Mouse (Mus musculus) gonadal fat pad, adult 2 months (tissue): ENCODE results near the gene St6galnac5. TPM values are rescaled to one million over a fixed set of nuclear protein-coding genes. Genes with fewer than 3 reads are reported as not detected.

Experiments used
- DNase-seq: peaks from one replicate; pipeline ENCODE4 v3.0.0-alpha.2; 2012; ENCODE audit warnings: low read depth
- polyA plus RNA-seq: library from polyadenylated mRNA; depleted of rRNA; stranded (reverse); fragments of >200 nt; gene quantifications from 2 replicates; pipeline ENCODE4 v1.2.3, GENCODE M21; 2012; rRNA removed

The St6galnac5 gene
- polyA plus RNA-seq, result 1.0 and 2.5 TPM in 2 replicates

DNA sequence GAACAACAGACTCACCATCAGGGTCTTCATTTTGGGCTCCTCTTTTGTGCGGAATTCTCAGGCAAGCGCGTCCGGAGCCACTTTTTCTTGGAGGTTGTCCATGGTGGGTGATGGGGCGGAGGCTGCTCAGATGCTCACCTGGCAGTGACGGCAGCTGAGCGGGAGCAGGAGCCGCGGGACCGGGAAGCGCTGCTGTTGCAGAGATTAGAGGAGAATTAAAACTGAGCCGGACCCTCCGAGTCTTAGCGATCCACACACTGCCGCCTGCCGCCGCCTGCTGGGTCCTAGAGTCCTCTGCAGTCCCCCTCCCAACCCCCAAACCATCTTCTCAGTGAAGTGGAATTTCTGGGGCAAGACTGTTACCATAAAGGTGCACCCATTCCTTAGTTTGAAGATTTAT lies at the start of gene St6galnac5:
Gene St6galnac5, minus strand, starts transcription at position 259 of the 400 bp plus-strand sequence.
- no peak for DNase-seq

DNA sequence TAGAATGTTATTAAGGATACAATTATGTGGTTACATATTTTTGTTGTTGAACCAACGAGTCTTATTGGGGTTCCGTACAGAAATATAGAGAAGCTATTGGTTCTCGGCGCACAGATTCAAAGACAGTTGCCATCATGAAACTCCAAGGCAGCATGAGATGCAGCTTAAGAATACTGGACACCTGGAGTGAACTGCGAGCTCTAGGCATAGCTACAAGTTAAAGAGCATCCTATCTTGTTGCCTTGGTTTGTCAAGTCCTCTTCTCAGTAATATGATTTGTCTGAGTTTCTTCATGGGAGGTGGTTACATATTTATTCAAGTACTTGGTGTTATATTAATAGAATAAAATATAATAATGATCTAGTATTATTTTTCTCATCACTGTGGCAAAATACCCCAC lies 48.7 kb upstream of the St6galnac5 start:
- no peak for DNase-seq

DNA sequence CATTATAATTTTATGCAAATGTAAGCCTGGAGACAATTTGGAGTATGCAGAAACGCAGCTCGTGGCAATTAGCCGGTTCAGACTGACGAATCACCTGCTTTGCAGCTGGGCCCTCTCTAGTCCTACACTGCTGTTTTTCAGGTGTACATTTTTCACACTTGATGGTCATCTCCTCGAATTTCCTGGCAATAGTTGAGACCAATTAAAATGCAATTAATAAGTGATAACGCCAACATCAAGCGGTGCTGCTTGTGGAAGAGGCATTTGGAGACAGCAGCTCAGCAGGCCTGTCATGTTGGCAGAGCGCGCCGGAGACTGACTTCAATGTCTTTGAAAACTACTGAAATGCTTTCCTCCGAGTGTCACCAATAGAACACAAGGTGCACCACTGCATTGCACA lies 42.0 kb upstream of the St6galnac5 start:
- DNase-seq, result no peak

DNA sequence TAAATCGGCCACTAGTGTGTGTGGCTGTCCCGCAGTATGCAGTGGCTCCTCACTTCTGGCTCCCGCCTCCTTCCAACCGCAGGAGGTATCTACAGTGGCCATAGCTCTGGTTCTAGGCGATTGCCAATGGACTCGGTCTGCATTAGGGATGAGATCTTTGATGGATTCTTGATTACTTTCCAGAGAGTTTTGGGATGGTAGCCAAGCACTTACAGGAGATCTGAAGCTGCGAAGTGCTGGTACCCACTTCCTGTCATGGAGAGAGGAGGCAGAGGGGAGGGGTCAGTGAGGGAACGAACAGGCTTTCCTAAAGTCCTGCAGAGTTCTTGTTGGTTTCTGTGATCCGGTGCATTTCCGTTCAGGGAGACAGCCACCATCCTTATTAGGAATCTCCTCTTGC lies 36.0 kb upstream of the St6galnac5 start:
- no peak for DNase-seq

DNA sequence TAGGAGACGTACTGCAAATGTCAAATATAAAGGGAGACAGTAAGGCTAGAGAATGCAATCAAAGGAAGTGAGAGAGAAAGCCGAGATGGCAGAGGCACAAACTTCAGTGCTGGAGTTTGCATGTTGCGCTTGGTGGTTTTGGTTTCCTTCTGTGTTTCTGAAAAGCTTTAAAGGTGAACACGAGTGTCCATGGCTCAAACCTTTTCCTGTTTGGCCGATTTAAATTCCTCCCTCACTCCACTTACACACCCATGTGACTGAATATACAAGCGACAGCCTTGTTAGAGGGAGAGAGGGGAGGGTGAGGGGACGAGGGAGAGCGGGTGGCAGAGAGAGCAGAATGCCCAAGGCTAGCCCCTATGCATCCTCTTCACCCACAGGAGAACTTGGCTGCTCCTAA lies 34.3 kb upstream of the St6galnac5 start:
- no peak for DNase-seq

DNA sequence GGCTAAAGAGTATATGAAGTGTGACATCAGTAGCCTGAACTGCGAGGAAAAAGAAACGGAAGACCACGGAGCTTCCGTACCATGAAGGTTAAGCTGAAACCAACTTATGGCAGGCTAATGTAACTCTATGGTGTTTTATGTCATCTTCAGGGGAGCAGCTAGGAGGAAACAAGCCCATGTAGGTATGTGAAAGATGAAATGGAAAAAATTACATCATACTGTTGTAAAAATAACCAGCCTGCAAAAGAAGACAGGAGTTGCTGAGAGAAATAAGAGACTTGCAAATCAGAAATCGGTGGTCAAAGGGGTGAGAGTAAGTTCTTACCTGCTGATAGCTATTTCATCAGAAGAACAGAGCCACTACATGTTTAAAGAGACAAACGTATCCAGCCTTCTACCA lies 24.8 kb upstream of the St6galnac5 start:
- no peak for DNase-seq

DNA sequence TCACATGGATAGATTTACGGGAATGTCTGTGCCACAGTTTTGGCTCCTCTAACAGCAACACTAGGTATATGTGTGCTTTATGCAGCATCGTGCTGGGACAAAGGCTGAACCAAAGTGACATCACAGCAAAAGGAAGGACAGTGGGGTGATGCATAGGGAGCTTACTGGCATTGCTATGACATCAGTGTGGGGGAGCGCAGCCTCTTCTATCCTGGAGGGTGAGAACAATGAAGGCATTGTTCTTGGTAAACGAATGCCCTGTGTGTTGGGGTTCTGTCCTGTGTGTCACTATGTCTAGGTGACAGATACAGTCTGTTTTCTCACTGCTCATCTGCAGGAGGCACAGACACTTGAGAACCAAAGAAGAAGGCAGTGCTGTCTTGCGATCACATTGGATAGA lies 16.9 kb upstream of the St6galnac5 start:
- DNase-seq, result no peak

DNA sequence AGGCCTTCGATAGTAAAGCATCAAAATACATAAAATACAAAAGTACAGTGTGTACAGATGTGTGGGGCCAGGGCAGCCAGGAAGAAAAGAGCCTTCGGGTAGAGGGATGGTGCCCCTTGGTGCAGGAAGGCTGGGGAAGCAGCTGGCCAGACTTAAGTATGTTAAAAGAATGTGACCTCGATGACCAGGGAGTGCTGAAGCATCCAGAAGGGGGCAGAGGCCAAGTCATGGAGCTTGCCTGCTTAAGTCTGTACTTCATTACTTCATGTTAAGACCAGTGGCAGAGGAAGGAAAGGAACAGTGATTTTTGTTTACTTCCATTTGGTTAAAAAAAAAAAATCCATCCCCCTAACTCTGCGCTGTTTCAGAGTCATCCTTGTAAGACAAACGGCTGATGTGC lies 16.1 kb upstream of the St6galnac5 start:
- no peak for DNase-seq

DNA sequence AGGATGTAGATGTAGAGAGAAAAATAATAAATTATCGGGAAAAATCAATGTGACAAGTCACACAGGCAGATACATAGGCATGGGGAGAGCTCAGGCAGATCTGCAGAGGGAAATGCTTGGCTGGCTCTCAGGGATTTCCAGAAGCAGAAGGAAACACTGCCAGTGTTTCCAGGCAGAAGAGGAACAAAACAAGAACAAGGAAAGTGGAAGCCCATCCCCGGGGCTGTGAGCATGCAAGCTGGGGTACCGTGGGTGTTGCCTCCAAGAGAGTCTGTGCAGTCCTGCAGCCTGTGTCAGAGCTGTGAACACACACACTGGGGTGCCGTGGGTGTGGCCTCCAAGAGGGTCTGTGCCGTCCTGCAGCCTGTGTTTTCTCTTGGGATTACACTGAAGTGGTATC lies 11.6 kb upstream of the St6galnac5 start:
- DNase-seq, result no peak

DNA sequence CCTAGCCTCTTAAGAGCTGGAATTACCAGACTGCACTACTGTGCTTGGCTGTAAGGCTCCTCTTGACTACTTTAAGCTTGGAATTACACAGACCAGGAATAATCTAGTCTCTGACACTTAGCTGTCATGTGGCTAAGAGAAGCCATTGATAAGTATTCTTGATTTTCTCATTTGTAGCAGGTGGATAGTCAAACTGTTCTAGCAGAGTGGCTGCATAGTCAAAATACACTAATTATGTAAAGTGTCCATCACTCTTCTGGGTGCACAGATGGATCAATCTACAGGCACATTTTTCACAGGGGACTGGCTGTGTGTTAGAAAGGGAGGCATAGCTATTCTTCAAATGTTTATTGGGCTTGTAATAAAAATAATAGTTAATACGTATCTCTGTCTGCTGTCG lies 8.7 kb upstream of the St6galnac5 start:
- DNase-seq, result no peak

DNA sequence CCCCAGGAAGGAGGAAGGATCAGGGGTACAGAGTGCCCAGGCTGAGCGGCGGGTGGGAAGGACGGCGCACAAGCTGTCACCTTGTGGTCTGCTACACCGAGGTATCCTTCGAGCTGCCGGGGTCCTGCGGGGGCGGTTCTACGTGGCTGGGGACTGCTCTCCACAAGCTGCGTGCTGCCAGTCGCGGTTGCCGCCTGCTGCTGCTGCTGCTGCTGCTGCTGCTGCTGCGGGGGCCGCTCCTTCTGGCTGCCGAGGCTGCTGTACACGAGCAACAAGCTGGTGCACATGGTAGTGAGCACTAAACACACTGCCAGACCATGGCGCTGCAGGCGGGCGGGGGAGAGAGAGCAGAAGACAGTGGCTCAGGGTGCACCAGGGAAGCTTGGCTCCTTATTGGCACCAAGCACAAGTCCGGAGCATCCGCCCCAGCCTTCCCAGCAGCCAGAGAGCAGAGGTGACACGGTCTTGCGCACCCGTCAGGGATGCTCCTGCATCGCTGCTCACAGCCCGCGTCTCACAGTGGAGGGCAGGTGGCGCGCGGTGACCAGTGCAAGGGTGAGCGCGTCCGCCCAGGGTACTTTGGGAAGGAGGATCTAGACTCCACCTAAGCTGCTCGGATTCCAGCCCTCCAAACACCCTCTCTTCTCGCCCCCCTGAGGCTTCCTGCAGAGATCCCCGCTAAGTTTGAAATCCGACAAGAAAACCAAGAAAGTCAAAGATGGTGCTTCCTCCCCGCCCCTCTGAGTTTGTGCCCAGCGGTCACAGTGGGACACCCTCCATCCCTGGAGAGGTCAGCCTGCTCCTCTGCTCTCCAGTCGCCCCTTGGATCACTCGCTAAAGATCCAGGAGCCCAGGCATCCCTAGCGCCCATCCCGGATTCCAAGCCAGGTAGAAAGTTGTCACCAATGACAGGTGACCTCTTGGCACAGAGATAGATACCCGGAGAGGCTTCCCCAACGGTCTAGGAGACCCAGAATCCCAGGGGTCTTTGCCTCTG lies 770 bp downstream of the St6galnac5 start:
- DNase-seq, result no peak

DNA sequence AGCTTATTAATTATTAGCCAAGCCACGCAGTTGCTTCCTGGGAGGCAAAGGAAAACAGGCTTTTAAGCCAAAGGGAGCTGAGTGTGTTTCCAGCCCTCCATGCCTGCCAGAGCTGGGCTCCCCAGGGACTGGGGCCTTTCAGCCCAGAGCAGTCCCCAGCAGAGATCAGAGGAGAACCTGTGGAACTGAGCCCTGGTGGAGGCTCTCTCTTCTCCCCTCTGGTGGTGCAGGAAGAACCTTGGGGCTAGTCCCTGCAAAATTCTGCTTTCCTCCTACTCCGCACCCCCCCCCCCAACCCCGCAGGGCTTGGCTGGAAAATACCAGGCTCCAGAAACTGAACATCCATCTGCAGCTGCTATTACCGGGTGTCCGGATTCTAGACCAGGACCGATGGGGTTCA lies 1.6 kb downstream of the St6galnac5 start:
- DNase-seq, result no peak

DNA sequence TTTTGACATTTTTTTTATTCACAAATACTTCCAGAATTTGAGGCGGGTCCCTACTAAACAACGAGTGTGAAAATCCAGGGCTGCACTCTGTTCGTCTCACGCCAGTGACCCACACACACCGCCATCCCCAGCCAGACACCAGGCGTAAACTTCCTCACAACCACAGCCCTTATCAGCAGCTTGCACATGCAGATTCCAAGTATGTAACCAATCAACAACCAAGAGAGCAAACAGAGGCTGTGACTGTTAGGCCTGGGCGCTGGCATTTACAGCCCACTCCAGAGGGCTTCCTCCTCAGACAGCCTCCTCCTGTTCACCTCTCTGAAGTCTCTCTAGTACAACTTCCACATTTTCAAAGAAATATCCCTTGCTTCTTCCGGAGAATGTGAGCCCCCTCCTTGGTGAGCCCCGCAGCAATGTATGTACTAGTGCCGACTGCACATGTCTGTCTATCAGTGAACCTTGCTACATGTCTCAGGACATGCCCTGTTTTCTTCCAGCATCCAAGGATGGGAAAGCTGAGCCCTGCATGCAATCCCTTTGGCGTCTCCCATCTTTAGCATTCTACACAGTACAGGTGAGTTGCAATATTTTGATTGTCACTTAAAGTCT lies 2.5 kb downstream of the St6galnac5 start:
- DNase-seq, result no peak

DNA sequence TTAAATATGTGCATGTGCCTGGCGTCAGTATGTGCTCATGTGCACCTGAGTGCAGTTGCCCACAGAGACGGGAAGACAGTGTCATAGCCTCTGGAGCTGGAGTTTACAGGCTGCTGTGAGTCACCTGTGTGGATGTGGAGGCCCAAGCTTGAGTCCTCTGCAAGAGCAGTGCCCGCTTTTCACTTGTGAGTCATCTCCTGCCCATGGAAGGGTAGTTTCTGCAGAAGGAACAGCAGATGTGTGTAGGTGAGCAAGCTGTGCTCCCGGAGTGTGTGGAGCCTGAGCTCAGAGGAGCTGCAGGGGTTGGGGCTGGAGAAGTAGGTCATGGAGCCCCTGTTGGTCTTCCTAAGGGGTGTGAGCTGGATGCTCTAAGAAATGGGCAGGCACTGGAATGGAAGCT lies 10.7 kb downstream of the St6galnac5 start:
- no peak for DNase-seq

DNA sequence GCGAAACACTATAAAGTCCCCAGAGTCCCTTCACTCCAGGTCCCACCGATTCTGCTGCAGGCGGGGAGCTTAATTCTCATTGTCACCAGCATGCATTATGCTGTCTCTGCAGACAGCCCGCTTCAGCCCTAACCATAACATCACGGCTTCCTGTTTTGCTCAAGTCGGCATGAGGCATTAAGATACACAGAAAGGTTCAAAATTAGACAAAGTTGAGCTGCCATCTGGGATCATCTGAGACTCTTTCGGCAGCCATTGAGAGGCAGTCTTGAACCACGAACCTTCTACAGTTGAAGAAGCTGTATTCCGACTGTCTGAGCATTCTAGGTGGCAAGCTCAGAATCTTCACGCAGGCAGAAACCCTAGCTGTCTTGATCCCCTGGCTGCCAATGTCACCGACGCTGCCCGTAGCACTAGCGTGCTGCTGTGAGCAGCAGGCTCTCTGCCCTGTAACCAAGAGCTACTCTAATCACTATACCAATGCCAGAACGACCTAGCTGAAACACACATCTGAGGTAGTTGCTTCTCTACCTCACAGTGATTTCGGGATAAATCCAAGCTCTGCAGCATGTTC lies 12.2 kb downstream of the St6galnac5 start:
- no peak for DNase-seq

DNA sequence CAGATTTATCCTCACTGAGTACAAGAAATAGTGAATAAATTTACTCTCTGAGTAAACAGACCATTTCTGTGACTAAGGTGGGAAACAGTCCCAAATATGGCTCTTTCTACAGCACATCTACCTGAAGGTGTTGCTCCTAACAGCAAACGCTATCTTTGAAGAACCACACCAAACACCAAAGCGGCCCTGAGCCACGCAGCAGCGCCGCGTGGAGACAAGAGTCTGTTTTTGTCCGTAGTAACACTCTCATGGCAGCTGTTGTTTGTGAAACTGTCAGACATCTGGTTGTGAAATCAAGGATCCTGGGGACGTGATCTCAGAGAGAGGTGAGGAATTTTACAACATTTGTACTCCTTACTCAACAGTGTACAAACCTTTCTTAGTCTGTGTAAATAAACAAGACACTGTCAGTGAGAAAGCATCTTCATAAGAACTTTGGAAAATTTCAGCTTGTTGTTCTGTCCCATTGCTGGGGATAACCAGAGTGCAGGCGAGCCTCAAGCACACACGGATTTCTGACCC lies 20.1 kb downstream of the St6galnac5 start:
- DNase-seq, result no peak

DNA sequence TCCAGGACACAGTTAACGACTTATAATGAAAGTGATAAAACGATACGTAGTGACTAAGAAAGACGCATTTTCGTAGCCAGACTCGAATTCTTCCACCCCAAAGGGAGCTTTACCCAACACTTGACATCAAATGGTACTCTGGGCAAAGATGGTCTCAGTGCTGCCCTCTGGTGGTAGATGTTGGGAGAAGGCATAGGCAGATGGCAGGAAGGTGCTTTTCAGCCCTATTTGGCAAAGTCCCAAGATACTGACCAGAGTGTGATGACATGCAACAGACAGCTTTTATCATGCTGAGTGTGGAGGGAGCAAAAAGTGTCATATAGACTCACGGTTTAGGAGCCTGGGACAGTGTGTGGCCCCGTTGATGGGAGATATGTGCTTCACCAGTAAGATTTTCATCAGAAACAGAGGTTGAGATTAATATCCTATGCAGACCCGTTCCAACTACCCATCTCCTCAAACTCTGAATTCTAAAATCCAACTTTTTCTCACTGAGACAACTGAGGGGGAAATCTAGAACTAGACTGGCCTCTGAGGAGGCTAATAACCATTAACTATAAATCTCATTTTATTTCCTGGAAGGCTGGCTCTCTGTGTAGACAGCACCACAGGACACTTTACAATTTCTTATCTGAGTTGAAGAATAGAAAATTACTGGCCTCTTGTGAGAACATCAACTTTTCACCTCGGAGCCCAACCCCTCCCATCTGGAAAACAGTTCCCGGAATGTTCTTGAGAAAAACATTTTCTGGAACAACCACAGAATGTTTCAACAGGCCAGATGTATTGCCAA lies 23.5 kb downstream of the St6galnac5 start:
- DNase-seq, result no peak

DNA sequence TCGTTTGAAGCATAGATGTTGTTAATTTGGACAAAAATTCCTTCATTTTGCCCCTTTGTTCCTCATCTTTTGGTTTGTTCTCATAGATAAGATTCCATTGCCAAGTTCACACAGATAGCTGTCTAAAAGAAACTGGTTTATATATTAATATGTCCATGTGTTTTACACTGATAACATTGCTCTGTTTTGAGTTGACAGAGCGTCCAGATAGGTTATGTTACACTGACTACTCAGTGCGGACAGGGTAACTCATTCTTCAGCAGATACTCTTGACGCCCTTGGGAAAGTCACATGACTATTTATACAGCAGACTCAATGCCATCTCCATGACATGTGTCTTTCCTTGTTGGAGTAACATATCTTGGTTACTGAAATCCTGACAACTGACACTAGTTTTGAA lies 25.3 kb downstream of the St6galnac5 start:
- no peak for DNase-seq

DNA sequence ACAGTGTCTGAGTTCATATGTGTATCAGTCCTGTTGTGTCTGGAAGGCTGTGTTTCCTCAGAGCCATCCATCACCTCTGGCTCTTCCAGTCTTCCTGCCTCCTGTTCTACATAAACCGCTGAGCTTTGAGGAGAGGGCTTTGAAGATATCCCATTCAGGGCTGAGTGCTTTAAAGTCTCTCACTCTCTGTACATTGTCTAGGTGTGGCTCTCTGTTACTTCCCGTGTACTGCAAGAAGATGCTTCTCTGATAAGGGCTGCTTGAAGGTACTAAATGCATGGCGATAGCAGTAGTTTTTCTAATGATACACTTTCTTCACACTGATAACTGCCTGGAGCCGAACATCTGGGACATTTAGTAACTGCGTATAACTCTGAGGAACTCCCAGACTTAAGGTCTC lies 26.0 kb downstream of the St6galnac5 start:
- no peak for DNase-seq

DNA sequence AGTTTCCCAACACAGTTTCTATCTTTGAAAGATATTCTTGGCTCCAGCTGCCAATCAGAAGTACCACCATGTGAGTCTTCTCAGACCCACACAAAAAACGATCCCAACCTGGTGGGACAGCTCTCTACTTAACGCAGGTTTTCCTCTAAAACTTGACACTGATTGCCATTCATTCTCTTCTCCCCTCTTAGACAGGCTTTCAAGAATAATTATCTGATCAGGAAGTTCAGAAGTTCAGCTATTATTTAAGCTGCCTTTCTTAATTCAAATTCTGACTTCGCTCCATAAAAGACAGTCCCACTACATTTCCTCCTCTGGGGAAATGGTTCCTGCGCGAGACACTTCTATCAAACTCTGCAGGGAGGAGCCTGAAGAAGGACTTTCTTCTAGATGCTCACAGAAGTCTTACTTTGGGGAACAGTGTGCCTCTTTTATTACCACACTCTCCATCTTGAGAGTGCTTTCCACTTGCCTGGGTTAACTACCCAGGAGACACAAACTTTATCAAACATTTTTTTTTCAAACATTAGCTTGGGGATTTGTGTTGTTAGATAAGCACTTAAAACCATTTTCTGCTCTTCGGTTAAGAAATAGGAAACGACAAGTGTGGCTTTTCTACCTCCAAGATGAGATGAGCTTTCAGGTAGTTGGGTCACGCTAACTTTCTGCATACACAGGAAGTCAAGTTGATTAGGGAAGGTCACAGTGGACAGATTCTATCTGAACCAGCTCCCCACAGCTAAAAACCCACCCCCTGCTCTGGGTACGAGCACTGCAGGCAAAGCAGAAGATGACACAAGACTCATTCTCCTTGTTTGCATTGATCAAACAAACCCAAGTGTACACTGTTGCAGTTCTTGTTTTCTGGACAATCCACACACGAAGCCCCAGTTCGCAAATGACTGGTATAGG lies 30.2 kb downstream of the St6galnac5 start:
- DNase-seq, result no peak

DNA sequence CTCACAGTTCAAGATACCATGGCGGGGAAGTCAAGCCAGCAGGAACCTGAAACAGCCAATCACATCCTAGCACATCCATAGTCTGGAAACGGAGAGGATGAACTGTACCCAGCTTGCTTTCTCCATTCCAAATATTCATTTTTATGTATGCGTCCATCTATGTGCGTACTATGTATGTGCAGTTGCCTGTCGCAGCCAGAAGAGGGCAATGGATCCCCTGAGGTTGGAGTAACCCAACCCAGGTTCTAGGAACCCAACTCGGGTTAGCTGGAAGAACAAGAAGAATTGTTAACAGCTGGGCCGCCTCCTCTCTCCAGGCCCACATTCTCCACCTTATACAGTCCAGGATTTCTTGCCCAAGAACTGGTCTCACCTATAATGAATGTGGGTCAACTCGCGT lies 31.1 kb downstream of the St6galnac5 start:
- DNase-seq, result no peak
